Mouse (Mus musculus): ENCODE results near the gene Fam213b. TPM values are rescaled to one million over a fixed set of nuclear protein-coding genes. Genes with fewer than 3 reads are reported as not detected.

Gene Fam213b
- polyA plus RNA-seq, 1 experiment = 0.47 TPM

DNA sequence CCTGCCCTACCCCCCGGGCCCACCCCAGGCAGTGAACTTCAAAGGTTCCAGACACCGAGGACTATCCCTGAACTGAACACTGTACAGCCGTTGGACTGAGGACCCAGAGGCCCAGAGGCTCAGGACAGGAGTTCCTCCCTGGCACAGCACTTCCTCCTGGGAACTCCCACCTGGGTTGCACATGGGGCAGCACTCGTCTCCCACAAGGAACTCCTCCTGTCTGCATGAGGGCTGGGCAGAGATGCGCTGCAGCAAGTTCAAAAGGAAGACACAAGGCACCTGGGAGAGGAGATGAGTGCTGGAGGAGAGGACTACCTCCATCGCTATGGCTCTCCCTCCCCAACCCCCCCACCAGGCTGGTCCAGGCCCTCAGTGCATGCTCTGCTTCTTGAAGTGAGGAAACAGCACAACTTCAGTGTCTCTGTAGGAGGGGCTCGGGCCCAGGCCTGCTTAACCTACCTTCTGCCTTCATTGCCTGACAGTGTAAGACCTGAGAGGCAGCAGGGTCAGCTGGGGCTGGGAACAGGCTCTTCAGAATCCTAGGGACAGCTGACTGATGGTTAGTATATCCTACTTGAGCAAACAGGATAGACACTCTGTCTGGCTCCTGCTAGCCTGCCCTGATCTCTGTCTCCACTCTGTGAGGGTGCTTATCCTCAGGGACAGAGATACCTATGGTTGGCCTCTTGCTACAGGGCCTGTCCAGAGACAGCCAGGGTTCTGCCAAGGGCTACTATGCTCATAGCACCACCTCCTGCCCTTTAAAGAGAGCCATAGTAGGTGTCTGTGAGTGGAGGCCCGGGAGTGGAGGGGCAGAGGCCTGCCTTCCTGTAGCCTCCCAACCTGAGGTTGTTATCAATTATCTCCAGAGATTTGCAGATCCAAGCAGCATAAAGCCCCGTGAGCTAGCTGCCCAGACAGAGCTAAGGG, 28.3 kb upstream of the Fam213b start:
- Histone ChIP-seq H3K27me3 (ENCODE audit: control insufficient read depth) (no peaks in the 10 kb centered on the region; the same call in 1 of the 2 replicates), H3K4me3 (replicated peaks) (peak overlapping the region; percentile 82), H3K36me3 (ENCODE audit: control insufficient read depth) (peaks cover 59% of the 10 kb centered on the region), H3K9me3 (ENCODE audit: control insufficient read depth, low read length) (peaks cover 10% of the 10 kb centered on the region), H3K4me1 (ENCODE audit: control insufficient read depth) (peaks cover 75% of the 10 kb centered on the region)
- no peak for TF ChIP-seq GATA1 (IDR thresholded peaks at IDR 0.05; ENCODE audit: low read length)
- no peak for TF ChIP-seq TAL1 (IDR thresholded peaks at IDR 0.05; ENCODE audit: low read length)

DNA sequence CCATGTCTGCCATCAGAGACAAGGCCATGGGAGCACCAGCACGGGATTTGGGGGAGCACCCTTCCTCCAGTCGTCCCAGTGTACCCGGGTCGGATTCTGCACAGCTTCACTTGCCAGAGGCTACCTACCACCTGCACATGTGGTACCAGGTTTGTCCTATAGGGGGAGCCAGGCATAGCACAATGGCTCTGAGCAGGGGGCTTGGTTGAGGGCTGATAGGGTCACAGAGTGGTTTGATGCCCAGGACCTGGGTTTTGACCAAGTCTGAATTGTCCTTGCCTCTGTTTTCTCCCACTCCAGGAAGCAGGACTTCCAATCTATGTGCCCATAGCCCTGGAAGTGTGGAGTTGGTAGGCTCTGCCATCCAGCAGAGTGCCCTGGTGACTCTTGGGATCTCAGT, 26.5 kb upstream of the Fam213b start:
- Histone ChIP-seq H3K27me3 (ENCODE audit: control insufficient read depth) (no peaks in the 10 kb centered on the region; the same call in 1 of the 2 replicates), H3K36me3 (ENCODE audit: control insufficient read depth) (peaks cover 77% of the 10 kb centered on the region), H3K9me3 (ENCODE audit: control insufficient read depth, low read length) (peaks cover 15% of the 10 kb centered on the region), H3K4me3 (replicated peaks) (peak overlapping the region; percentile 82), H3K4me1 (ENCODE audit: control insufficient read depth) (peaks cover 79% of the 10 kb centered on the region)
- TF ChIP-seq TAL1 (IDR thresholded peaks at IDR 0.05; ENCODE audit: low read length) (no peak), GATA1 (IDR thresholded peaks at IDR 0.05; ENCODE audit: low read length) (no peak)

- TF ChIP-seq GATA1 (IDR thresholded peaks at IDR 0.05; ENCODE audit: low read length) = no peak
- TF ChIP-seq TAL1 (IDR thresholded peaks at IDR 0.05; ENCODE audit: low read length) = no peak
- Histone ChIP-seq H3K27me3 (ENCODE audit: control insufficient read depth) (no peaks in the 10 kb centered on the region; the same call in 1 of the 2 replicates), H3K9me3 (ENCODE audit: control insufficient read depth, low read length) (peaks cover 22% of the 10 kb centered on the region), H3K4me3 (replicated peaks) (peak overlapping the region; percentile 82), H3K4me1 (ENCODE audit: control insufficient read depth) (peaks cover 73% of the 10 kb centered on the region), H3K36me3 (ENCODE audit: control insufficient read depth) (peaks cover 98% of the 10 kb centered on the region)
Observed at GRCm38 (mm10) chr4:154922931-154923330, 24.0 kb upstream of the Fam213b start.

DNA sequence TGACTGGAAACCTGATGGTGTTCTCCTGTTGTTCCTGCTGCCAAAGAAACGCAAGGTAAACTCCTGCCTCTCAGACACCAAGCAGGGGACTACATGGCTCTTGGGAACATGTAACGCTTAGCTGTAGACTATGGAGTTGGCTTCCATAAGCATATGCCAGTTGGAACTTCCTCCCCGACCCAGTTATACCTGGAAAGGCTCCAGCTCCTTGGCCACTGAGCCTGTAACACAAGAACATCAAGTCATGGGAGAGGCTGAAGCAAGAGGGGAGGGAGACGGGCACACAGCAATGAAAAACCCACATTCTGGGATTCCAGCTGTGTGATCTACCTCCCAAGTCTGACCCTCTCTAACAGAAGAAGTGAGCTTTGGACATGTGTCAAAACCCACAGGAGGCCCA, 23.4 kb upstream of the Fam213b start:
- Histone ChIP-seq H3K27me3 (ENCODE audit: control insufficient read depth) (no peaks in the 10 kb centered on the region; the same call in 1 of the 2 replicates), H3K4me3 (replicated peaks) (peak overlapping the region; percentile 82), H3K4me1 (ENCODE audit: control insufficient read depth) (peaks cover 78% of the 10 kb centered on the region), H3K36me3 (ENCODE audit: control insufficient read depth) (peaks cover 98% of the 10 kb centered on the region), H3K9me3 (ENCODE audit: control insufficient read depth, low read length) (peaks cover 29% of the 10 kb centered on the region)
- TF ChIP-seq GATA1 (IDR thresholded peaks at IDR 0.05; ENCODE audit: low read length) (no peak), TAL1 (IDR thresholded peaks at IDR 0.05; ENCODE audit: low read length) (no peak)

DNA sequence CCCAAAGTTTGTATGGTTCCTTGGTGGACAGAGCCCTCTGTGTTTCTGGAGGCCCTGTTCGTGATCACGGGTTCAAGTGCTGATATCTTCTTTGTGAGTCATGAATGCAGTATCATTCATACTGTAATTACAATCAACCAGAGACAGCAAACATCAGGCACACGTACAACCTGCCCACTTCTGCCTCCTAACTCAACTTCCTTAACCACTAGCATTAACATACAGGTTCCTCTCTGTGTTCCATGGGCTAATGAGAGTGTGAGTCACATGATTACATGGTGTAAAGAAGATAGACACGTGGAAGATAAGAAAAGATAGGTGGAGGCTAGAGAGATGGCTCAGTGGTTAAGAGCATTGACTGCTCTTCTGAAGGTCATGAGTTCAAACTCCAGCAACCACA, 17.7 kb upstream of the Fam213b start:
- peaks cover 97% of the 10 kb centered on the region for H3K36me3 ChIP-seq (ENCODE audit: control insufficient read depth)
- peaks cover 16% of the 10 kb centered on the region for H3K9me3 ChIP-seq (ENCODE audit: control insufficient read depth, low read length)
- peaks cover 76% of the 10 kb centered on the region for H3K4me1 ChIP-seq (ENCODE audit: control insufficient read depth)
- TF ChIP-seq GATA1 (IDR thresholded peaks at IDR 0.05; ENCODE audit: low read length) (no peak), TAL1 (IDR thresholded peaks at IDR 0.05; ENCODE audit: low read length) (no peak)
- H3K4me3 ChIP-seq (replicated peaks) = no peak overlapping the region
- no peaks in the 10 kb centered on the region for H3K27me3 ChIP-seq (ENCODE audit: control insufficient read depth)

GRCm38 (mm10) chr4:154915286-154915685, 16.4 kb upstream of the Fam213b start:
- TF ChIP-seq TAL1 (IDR thresholded peaks at IDR 0.05; ENCODE audit: low read length) = no peak
- TF ChIP-seq GATA1 (IDR thresholded peaks at IDR 0.05; ENCODE audit: low read length) = no peak
- peaks cover 86% of the 10 kb centered on the region for H3K4me1 ChIP-seq (ENCODE audit: control insufficient read depth)
- peaks cover 91% of the 10 kb centered on the region for H3K36me3 ChIP-seq (ENCODE audit: control insufficient read depth)
- no peak overlapping the region for H3K4me3 ChIP-seq (replicated peaks)
- H3K27me3 ChIP-seq (ENCODE audit: control insufficient read depth) = no peaks in the 10 kb centered on the region
- peaks cover 15% of the 10 kb centered on the region for H3K9me3 ChIP-seq (ENCODE audit: control insufficient read depth, low read length)

GRCm38 (mm10) chr4:154914707-154915106, 15.8 kb upstream of the Fam213b start:
- Histone ChIP-seq H3K36me3 (ENCODE audit: control insufficient read depth) (peaks cover 91% of the 10 kb centered on the region), H3K4me3 (replicated peaks) (no peak overlapping the region)

GRCm38 (mm10) chr4:154914252-154914651, 15.3 kb upstream of the Fam213b start:
- Histone ChIP-seq H3K27me3 (ENCODE audit: control insufficient read depth) (no peaks in the 10 kb centered on the region), H3K9me3 (ENCODE audit: control insufficient read depth, low read length) (peaks cover 20% of the 10 kb centered on the region), H3K36me3 (ENCODE audit: control insufficient read depth) (peaks cover 92% of the 10 kb centered on the region), H3K4me3 (replicated peaks) (no peak overlapping the region), H3K4me1 (ENCODE audit: control insufficient read depth) (peaks cover 92% of the 10 kb centered on the region)
- TF ChIP-seq GATA1 (IDR thresholded peaks at IDR 0.05; ENCODE audit: low read length) (no peak), TAL1 (IDR thresholded peaks at IDR 0.05; ENCODE audit: low read length) (no peak)

More at GRCm38 (mm10) chr4:154914707-154915106, 15.8 kb upstream of the Fam213b start:
- H3K4me1 ChIP-seq (ENCODE audit: control insufficient read depth) = peaks cover 90% of the 10 kb centered on the region
- no peak for TF ChIP-seq TAL1 (IDR thresholded peaks at IDR 0.05; ENCODE audit: low read length)
- H3K27me3 ChIP-seq (ENCODE audit: control insufficient read depth) = no peaks in the 10 kb centered on the region
- peaks cover 15% of the 10 kb centered on the region for H3K9me3 ChIP-seq (ENCODE audit: control insufficient read depth, low read length)

GRCm38 (mm10) chr4:154913845-154914244, 14.9 kb upstream of the Fam213b start:
- H3K4me1 ChIP-seq (ENCODE audit: control insufficient read depth) = peaks cover 94% of the 10 kb centered on the region
- H3K9me3 ChIP-seq (ENCODE audit: control insufficient read depth, low read length) = peaks cover 21% of the 10 kb centered on the region
- peaks cover 93% of the 10 kb centered on the region for H3K36me3 ChIP-seq (ENCODE audit: control insufficient read depth)
- H3K27me3 ChIP-seq (ENCODE audit: control insufficient read depth) = no peaks in the 10 kb centered on the region
- H3K4me3 ChIP-seq (replicated peaks) = no peak overlapping the region
- no peak for TF ChIP-seq GATA1 (IDR thresholded peaks at IDR 0.05; ENCODE audit: low read length)
- no peak for TF ChIP-seq TAL1 (IDR thresholded peaks at IDR 0.05; ENCODE audit: low read length)
